Mouse (Mus musculus) thymus, postnatal 0 days (tissue): ENCODE measurements around the gene Fgf3. TPM values are rescaled to one million over a fixed set of nuclear protein-coding genes. Genes with fewer than 3 reads are reported as not detected.

Experiments
- polyA plus RNA-seq: library from polyadenylated mRNA; unstranded; fragments of >200 nt; fragmentation: Nextera tagmentation; extraction: Ambion mirVana; gene quantifications from 2 replicates; pipeline ENCODE4 v1.2.1, GENCODE M21; 2015

Gene Fgf3
- polyA plus RNA-seq, 1 experiment from 2014 or later, result 0.88 TPM

Other genes with a start within 250 kb of the Fgf3 start
- 1.3 TPM in 2 replicates for gene Ano1, start 86.1 kb upstream of the Fgf3 start, polyA plus RNA-seq
- gene Fgf4, start 9.3 kb downstream of the Fgf3 start, polyA plus RNA-seq, result 0.04 and 0.27 TPM in 2 replicates
- gene Fgf15, start 58.4 kb downstream of the Fgf3 start, polyA plus RNA-seq, result 0.36 and 0.56 TPM in 2 replicates
- gene LTO1, start 77.0 kb downstream of the Fgf3 start, polyA plus RNA-seq, result 25.4 and 26.4 TPM in 2 replicates
- 7.4 and 10.0 TPM in 2 replicates for gene Ccnd1, start 101.8 kb downstream of the Fgf3 start, polyA plus RNA-seq